Mouse (Mus musculus): ENCODE measurements around the gene Lgals7. TPM values are rescaled to one million over a fixed set of nuclear protein-coding genes. Genes with fewer than 3 reads are reported as not detected.

Gene Lgals7
- polyA plus RNA-seq, 2 experiments = 48.4 to 198 TPM

GRCm38 (mm10) chr7:28870901-28871664 lies 7.4 kb downstream of the Lgals7 start:
- H3K4me2 ChIP-seq (replicated peaks; ENCODE audit: low read depth, low read length, severe bottlenecking) = no peak overlapping the region
- no peak for DNase-seq (ENCODE audit: low spot score)
- no peak for TF ChIP-seq POLR2A (IDR thresholded peaks at IDR 0.05; ENCODE audit: borderline replicate concordance, extremely low read depth, insufficient read depth, insufficient read length)
- ATAC-seq (ENCODE audit: low FRiP score, low read depth) = no peak
- H3K9ac ChIP-seq (ENCODE audit: low read depth, low read length, severe bottlenecking) = no peak overlapping the region
- no peak overlapping the region for H3K4me3 ChIP-seq (replicated peaks; ENCODE audit: low read length)
- no peaks in the 10 kb centered on the region for H3K27me3 ChIP-seq (ENCODE audit: control insufficient read depth, insufficient read depth, low read length)
- H3K9me3 ChIP-seq (ENCODE audit: control insufficient read depth, low read length) = no peaks in the 10 kb centered on the region
- H3K4me1 ChIP-seq (ENCODE audit: control insufficient read depth, insufficient read depth, low read length) = no peaks in the 10 kb centered on the region; the same call in 1 of the 2 replicates
- no peak overlapping the region for H3K27ac ChIP-seq (replicated peaks; ENCODE audit: low read depth, low read length)
- 88% methylated on average over 24 of the region's 24 CpGs for WGBS
- no peaks in the 10 kb centered on the region for H3K36me3 ChIP-seq (ENCODE audit: control insufficient read depth, insufficient read depth, low read length)

- 45% methylated on average over 2 of the region's 2 CpGs for WGBS
- DNase-seq (ENCODE audit: low spot score) (no peak), ATAC-seq (ENCODE audit: low FRiP score, low read depth) (no peak)
- no peak overlapping the region for H3K27ac ChIP-seq (replicated peaks; ENCODE audit: low read depth, low read length)
- H3K4me1 ChIP-seq (ENCODE audit: control insufficient read depth, insufficient read depth, low read length) = no peaks in the 10 kb centered on the region
- no peaks in the 10 kb centered on the region for H3K36me3 ChIP-seq (ENCODE audit: control insufficient read depth, insufficient read depth, low read length)
- H3K9ac ChIP-seq (ENCODE audit: low read depth, low read length, severe bottlenecking) = no peak overlapping the region
- TF ChIP-seq POLR2A (IDR thresholded peaks at IDR 0.05; ENCODE audit: borderline replicate concordance, extremely low read depth, insufficient read depth, insufficient read length) = no peak
- H3K27me3 ChIP-seq (ENCODE audit: control insufficient read depth, insufficient read depth, low read length) = no peaks in the 10 kb centered on the region
- H3K4me2 ChIP-seq (replicated peaks; ENCODE audit: low read depth, low read length, severe bottlenecking) = no peak overlapping the region
- no peaks in the 10 kb centered on the region for H3K9me3 ChIP-seq (ENCODE audit: control insufficient read depth, low read length)
- no peak overlapping the region for H3K4me3 ChIP-seq (replicated peaks; ENCODE audit: low read length)
These were observed 10.9 kb downstream of the Lgals7 start for GRCm38 (mm10) chr7:28874565-28874964.

GRCm38 (mm10) chr7:28876099-28876498 lies 12.4 kb downstream of the Lgals7 start:
- DNase-seq (ENCODE audit: low spot score) = no peak
- WGBS = 78% methylated on average over 4 of the region's 4 CpGs
- H3K4me3 ChIP-seq (replicated peaks; ENCODE audit: low read length) = no peak overlapping the region

GRCm38 (mm10) chr7:28877155-28877554 lies 13.5 kb downstream of the Lgals7 start:
- ATAC-seq (ENCODE audit: low FRiP score, low read depth) = no peak
- no peak overlapping the region for H3K27ac ChIP-seq (replicated peaks; ENCODE audit: low read depth, low read length)
- no peak for DNase-seq (ENCODE audit: low spot score)
- no peak overlapping the region for H3K9ac ChIP-seq (ENCODE audit: low read depth, low read length, severe bottlenecking)
- H3K4me2 ChIP-seq (replicated peaks; ENCODE audit: low read depth, low read length, severe bottlenecking) = no peak overlapping the region
- H3K27me3 ChIP-seq (ENCODE audit: control insufficient read depth, insufficient read depth, low read length) = no peaks in the 10 kb centered on the region
- H3K9me3 ChIP-seq (ENCODE audit: control insufficient read depth, low read length) = no peaks in the 10 kb centered on the region
- WGBS = 86% methylated on average over 7 of the region's 7 CpGs
- no peak overlapping the region for H3K4me3 ChIP-seq (replicated peaks; ENCODE audit: low read length)
- H3K4me1 ChIP-seq (ENCODE audit: control insufficient read depth, insufficient read depth, low read length) = no peaks in the 10 kb centered on the region
- TF ChIP-seq POLR2A (IDR thresholded peaks at IDR 0.05; ENCODE audit: borderline replicate concordance, extremely low read depth, insufficient read depth, insufficient read length) = no peak
- H3K36me3 ChIP-seq (ENCODE audit: control insufficient read depth, insufficient read depth, low read length) = no peaks in the 10 kb centered on the region

More at GRCm38 (mm10) chr7:28876099-28876498, 12.4 kb downstream of the Lgals7 start:
- no peaks in the 10 kb centered on the region for H3K9me3 ChIP-seq (ENCODE audit: control insufficient read depth, low read length)
- no peaks in the 10 kb centered on the region for H3K36me3 ChIP-seq (ENCODE audit: control insufficient read depth, insufficient read depth, low read length)
- no peak overlapping the region for H3K27ac ChIP-seq (replicated peaks; ENCODE audit: low read depth, low read length)
- no peak for ATAC-seq (ENCODE audit: low FRiP score, low read depth)
- H3K4me1 ChIP-seq (ENCODE audit: control insufficient read depth, insufficient read depth, low read length) = no peaks in the 10 kb centered on the region
- H3K27me3 ChIP-seq (ENCODE audit: control insufficient read depth, insufficient read depth, low read length) = no peaks in the 10 kb centered on the region
- TF ChIP-seq POLR2A (IDR thresholded peaks at IDR 0.05; ENCODE audit: borderline replicate concordance, extremely low read depth, insufficient read depth, insufficient read length) = no peak
- no peak overlapping the region for H3K4me2 ChIP-seq (replicated peaks; ENCODE audit: low read depth, low read length, severe bottlenecking)
- H3K9ac ChIP-seq (ENCODE audit: low read depth, low read length, severe bottlenecking) = no peak overlapping the region

- Histone ChIP-seq H3K36me3 (ENCODE audit: control insufficient read depth, insufficient read depth, low read length) (no peaks in the 10 kb centered on the region), H3K4me1 (ENCODE audit: control insufficient read depth, insufficient read depth, low read length) (no peaks in the 10 kb centered on the region), H3K27me3 (ENCODE audit: control insufficient read depth, insufficient read depth, low read length) (no peaks in the 10 kb centered on the region), H3K4me3 (replicated peaks; ENCODE audit: low read length) (no peak overlapping the region), H3K4me2 (replicated peaks; ENCODE audit: low read depth, low read length, severe bottlenecking) (no peak overlapping the region), H3K27ac (replicated peaks; ENCODE audit: low read depth, low read length) (no peak overlapping the region), H3K9me3 (ENCODE audit: control insufficient read depth, low read length) (no peaks in the 10 kb centered on the region), H3K9ac (ENCODE audit: low read depth, low read length, severe bottlenecking) (no peak overlapping the region)
- DNase-seq (ENCODE audit: low spot score) (no peak), ATAC-seq (ENCODE audit: low FRiP score, low read depth) (no peak)
- WGBS = 63% methylated on average over 4 of the region's 4 CpGs
- no peak for TF ChIP-seq POLR2A (IDR thresholded peaks at IDR 0.05; ENCODE audit: borderline replicate concordance, extremely low read depth, insufficient read depth, insufficient read length)
These were observed 14.2 kb downstream of the Lgals7 start for GRCm38 (mm10) chr7:28877856-28878255.

Data from limb, embryonic 14.5 days (tissue).